Mouse (Mus musculus): Measurements from ENCODE around the gene 5830473C10Rik.
"Not testable (repeated sequence)": the region's sequence is repeated elsewhere in the genome, so short reads cannot be mapped to it uniquely, and the experiment has no call there.

The 5830473C10Rik gene

DNA sequence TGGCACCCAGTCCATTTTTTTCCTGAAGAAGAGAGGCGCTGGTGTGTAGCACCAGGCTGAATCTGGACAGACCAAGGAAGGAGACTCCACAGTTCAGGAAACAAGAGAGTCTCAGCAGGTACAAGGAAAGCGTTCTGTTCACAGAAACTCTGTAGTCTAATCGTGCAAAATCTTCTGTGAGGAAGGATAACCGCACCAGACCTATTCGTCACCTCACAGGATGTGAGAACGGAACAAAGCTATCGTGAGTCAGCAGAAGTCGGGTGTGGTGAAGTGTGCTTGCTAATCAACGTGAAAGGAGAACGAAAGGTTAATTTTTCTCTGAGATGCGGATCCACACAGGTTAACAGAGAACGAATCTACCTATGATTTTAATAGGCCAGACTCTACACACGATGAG is 34.0 kb downstream of the 5830473C10Rik start:
- no peak for DNase-seq (ENCODE audit: low read depth, low spot score)

DNA sequence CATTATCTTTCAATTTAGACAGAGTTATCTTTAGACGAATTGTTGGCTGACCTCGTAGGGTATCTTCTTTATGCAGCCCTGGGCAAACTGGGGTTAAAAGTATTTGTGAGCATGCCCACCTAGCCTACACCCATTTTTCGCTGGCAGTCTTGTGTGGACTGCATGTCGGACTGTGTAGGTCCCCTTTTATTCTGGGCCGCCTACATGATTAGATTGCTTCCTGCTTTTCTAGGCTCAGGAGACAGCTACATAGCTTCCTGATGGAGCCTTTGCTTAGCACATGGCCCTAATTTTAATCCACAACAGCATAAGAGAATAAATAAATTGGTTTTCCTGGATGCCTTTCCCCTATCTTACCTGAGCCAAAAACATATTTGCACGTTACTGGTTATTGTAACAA is 35.2 kb downstream of the 5830473C10Rik start:
- no peak for DNase-seq (ENCODE audit: low read depth, low spot score)

DNA sequence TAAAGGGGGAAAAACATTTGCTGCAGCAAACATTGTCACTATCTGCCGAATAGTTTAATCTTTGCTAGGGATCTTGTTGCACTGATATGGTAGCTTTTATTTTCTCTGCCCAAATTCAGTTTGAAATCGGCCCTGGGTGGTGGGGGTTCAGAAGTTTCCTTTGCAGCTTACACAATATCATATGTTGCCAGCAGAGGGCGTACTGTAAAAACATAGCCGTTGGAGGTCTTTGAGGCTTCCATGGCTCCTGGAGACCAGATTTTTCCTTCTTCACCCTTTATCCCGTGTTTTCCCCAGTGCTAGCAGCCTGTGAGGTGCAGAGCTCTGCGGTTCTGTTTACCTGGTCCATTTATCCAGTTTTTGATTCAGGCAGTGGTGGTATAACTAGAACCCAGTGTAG is 40.6 kb downstream of the 5830473C10Rik start:
- DNase-seq (ENCODE audit: low read depth, low spot score), result peak; percentile 66

DNA sequence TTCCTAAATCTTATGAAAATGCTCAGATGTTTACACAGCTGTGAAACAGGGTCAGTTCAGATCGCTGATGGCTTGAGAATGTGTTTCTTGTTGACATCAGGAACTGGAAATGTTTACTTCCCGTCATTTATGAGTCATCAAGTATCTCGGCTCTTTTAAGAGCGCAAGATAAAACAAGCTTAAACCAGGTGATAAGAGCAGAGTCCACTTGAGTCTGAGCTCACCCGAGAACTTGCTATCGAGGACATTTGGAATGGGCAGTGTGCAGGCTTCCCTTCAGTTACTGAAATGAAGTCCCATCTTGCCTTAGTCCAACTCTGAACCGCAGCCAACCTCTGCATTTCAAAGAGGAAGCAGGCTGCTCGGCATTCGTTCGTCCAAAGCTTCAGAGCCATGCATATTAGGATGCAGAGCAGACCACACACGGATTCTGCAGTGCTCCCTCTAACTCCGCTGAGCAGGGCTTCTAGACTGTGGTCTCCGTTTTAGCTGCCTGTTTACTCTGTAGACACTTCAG is 42.6 kb downstream of the 5830473C10Rik start:
- DNase-seq (ENCODE audit: low read depth, low spot score), result no peak

DNA sequence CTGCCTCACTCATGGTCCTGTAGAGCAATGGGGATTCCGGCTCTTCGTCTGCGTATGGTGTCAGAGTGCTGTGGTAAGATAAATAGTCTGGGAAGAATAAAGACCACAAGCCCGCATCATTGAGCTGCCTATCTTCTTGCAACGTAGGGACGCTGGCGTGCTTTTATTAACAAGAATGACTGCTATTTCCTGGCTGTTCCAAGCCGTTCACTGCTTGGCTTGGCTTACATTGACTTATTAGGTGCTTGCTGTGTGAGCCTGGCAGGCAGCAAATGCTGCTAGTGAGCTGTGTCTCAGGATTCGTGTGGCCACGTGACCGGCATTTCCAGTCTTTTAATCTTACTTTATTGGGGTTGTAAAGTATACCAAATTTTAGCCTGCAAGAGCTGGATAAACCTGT is 48.0 kb downstream of the 5830473C10Rik start:
- DNase-seq (ENCODE audit: low read depth, low spot score), result peak; percentile 32

DNA sequence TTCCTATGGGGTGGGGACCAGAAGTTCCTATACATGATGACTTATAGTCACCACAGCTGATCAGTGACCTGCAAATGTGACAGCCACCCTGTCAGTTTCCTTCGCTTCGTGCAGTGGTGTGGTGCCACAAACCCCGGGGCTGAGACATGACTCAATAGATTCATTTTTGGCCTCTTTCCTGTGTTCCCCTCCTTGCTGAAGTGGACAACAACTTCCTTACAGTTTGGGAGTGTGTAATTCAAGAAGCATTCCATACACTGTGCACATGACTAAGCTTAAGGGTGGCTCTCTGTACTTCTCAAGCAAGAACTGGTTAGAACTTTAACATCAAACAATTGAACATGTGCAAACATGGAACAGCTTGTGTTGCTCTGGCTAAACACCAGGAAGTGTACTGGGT is 50.5 kb downstream of the 5830473C10Rik start:
- no peak for DNase-seq (ENCODE audit: low read depth, low spot score)

DNA sequence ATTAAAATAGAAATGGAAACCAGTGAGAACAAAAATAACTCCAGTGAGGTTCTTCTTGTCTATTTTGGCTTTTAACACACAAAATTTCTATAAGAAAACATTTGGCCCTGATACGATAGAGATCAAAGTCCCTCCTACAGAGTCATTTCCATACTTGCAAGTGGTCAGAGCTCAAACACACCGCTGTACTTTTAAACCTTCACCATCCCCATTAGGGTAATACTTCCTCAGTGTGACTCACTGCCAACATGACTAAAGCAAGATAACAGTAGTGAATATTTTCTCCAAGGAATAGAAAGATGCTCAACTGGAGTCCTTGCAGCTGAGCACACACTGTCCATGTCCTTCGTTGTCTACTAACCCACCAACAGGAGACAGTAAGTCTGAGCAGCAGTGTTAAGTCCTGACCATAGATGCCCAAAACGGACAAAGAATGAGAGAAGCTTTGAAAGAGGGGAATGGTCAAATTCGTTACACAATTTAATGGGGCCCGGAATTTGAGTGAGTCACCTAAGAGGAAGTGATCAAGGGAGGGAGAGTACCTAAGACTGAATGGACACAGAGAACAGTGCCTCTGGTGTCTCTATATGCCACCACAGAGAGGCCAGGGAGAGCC is 51.2 kb downstream of the 5830473C10Rik start:
- no peak for DNase-seq (ENCODE audit: low read depth, low spot score)

DNA sequence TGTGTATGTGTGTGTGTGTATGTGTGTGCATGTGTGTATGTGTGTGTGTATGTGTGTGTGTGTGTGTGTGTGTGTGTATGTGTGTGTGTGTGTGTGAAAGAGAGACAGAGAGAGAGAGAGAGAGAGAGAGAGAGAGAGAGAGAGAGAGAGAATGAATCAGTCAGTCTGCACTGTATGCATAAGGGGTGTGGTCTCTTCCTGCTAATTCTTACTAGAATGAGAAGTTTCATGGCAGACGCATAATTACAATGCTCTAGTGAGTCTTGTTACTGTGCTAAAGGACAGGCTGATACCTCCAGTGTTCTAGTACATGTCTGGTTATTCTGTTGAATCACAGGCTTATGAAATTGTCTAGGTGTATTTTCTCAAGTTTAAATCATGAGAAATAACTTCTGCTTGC is 51.8 kb downstream of the 5830473C10Rik start:
- DNase-seq (ENCODE audit: low read depth, low spot score), result not testable (repeated sequence)

DNA sequence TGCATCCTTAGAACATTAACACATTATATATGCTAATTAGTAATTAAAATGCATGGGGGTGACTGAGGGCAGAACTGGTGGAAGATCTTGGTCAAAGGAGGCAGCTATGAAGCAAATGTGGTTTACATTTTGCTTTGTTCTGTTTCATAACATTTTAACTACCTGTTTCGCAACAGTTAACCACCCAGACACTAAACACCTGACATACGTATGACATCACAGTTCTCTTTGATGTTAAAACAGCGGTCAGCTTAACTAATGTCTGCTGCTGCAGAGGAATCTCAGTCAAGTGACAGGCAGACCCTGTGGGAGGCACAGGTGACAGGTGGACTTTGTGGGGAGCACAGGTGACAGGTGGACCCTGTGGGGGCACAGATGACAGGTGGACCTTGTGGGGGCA is 57.0 kb downstream of the 5830473C10Rik start:
- no peak for DNase-seq (ENCODE audit: low read depth, low spot score)

DNA sequence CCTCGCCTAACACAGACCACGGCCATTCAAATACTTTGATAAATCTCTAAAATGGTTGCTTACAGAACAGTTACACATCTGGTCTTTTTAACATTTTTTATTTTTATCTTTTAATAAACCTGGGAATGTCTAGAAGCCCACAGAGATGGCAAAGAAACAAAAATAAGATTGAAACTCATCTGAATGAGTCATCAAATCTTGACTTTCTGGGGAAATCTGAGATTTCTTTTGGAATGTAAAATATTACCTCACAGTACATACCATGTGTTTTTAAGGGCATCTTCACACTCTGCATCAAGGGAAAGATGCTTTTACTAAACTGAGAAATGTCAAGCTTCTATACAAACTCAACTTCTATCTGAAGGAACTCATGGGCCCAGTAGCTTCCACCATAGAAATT is 60.4 kb downstream of the 5830473C10Rik start:
- no peak for DNase-seq (ENCODE audit: low read depth, low spot score)

DNA sequence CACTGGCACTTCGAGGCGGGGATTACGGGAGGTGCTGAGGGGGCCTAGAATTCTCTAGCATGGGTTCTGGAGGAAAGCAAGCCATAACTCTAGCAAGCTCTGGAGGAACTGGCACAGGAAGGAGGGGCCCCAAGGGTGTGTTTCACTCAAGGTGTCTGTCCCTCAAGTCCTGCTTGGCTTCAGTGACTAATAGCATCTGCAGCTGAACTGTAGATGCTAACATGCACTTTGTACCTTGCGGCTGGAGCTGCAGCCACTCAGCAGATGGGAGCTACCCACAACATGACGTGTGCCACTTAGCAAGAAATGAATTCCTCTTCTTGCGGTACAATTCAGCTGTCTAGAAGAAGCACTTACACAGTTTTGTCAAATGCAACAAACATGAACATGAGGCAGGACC is 60.8 kb downstream of the 5830473C10Rik start:
- DNase-seq (ENCODE audit: low read depth, low spot score), result no peak

DNA sequence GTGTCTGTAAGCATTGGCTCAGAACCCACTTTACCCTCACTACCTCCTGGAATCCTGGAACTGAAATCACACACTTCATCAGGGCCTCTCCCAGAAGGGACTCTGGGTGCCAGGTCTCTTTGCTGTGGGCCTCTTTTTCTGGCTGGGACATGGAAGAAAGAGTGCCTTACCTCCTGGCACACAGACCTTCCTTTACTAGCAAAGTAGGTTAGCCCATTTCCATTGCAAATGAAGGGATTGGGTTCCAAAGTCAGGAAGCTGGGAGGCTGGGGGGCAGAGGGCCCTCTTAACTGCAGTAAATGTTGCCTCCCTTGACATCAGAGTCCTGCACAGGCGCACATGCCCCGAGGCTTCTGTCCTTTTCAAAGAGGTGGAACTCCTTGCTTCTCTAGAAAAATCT is 62.3 kb downstream of the 5830473C10Rik start:
- no peak for DNase-seq (ENCODE audit: low read depth, low spot score)

DNA sequence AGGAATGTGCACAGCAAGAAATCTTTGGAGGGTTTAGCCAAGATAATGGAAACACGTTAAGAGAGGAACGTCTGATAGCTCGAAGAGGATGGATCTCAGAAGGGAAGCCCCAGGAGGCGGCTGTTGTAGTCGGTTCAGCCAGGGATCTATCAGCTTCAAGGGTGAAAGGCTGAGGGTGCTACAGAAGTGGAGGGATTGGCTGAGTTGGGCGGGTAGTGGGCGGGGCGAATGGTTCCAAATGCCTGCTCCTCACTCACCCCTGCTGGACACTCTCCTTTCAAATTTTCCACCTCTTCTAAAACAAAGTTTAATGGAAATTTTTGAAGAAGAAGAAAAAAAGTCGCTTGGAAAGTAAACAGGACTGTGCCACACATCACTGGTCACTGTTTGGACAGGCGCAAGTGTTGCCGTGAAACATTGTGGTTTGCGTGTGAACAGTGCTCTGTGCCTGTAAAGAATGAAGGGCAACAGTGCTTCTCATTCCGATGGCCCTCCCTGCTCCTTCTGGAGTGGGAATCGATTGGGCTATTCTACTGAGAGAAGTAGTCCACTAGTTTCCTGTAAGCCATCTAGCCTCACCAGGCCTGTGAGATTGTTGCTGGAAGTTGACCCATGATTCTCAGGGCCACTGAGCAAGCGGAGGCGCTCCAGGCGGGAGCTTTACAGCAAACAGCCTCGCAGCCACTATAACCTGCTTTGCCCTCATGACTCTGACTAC is 64.0 kb downstream of the 5830473C10Rik start:
- no peak for DNase-seq (ENCODE audit: low read depth, low spot score)

DNA sequence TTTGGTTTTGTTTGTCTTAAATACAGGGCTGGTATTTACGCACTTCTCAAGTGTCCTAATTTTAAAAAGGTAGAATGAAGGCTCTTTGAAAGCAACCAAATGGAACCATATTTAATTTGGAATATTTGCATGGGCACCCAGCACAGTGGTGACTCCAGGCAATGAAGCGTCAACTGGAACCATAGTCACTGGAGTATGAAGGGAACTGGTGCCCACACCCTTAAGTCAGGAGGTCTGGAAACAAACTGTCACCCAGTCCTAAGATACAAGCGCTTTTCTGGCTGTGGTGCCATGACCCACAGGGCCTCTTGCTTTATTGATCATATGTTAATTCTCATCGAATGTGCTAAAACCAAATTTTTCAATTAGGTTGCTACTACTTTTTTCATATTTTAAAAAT is 66.5 kb downstream of the 5830473C10Rik start:
- DNase-seq (ENCODE audit: low read depth, low spot score), result no peak

DNA sequence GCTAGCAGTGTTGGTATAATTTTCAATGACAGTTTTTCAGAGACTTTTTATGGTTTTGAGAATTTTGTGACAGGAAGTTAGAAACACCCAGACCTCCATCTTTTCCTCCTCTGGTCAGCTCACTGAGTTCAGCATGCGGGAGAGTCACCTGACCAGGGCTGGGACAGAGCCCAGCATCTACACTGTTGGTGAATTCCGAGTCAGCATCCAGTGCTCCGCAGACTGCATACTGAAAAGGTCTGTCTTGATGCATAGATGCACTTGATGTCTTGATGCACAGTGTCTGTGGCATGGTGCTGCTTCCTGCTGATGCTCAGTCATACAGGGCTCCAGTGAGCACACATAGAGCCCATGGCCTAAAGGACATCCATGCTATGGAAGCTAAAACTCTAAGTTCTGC is 67.1 kb downstream of the 5830473C10Rik start:
- DNase-seq (ENCODE audit: low read depth, low spot score), result no peak

DNA sequence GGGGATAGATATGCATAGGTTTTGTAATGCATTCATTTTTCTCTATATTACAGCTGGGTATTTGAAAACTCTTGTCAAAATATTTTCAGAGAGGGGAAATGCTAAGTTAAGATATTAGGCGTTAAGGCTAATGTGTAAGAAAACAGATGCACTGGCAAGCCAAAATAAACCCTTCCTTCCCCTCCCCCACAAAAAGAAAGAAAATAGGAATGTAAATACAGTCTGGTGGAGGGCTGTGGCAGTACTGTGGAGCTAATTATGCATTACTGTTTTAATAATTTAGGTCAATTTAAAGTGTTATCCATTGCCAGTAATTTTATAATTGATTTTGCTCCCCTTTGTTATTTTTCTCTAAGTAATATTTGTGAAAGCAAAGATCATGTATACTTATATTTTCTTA is 67.6 kb downstream of the 5830473C10Rik start:
- DNase-seq (ENCODE audit: low read depth, low spot score), result no peak

DNA sequence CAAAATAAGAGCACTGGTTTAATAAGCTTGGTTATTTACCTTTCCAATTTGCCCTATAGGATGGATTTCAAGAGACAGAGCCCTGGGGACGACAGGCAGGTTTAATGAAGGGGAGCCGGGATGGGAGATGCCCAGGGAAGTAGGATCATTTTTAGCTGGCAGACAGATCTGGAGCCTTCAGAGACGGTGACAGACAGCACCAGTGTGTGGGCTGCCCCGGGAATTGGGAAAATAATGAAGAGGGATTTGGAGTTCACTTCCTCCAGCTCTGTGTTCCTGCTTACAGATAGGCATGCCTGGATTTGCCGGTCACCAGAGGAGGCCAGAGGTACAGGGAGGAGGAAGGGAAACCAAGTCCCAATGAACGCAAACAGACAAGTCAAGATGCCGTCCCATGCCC is 74.0 kb downstream of the 5830473C10Rik start:
- DNase-seq (ENCODE audit: low read depth, low spot score), result no peak

DNA sequence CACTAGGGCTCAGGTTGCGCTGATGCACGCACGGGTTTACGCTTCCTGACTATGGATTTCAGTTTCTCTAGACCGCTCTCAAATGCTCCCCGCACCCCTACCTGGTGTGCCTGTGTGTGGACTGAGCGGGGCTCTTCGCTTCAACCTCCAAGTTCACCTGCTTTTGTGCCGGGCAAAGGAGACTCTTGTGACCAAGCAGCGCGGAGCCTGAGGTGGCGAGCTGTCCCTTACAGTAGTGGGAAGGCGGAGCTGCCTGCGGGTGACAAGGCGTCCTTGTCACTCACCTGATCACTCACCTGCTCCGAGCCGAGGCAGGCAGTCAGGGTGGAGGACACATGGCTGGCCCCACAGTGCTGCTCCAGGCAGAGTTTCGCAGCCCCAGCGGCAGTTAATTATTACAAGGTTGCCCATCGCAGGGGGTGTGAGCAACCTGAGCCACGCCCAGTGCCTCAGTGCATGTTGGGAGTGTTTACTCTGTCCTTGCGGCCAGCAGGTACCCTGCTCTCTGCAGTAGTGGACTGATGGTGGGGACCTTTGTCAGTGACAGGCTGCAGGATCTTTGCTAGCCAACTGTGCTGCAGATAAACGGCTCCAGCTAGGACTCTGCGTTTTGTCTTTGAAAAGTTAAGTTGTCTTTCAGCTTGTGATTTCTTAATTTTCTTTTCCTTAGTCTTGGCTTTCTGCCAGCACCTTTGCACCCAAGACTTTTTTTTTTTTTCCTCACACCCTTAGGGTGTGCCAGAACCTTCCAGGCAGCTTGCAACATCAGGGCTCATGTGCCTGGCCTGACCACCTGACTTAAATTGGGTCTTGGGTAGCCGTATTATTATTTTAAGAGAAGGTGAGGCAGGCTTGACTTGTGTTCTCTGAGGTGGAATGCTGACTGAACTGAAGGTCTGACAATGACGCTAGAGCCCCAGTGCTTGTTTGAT is 79.6 kb downstream of the 5830473C10Rik start, which contains the start of gene Rassf6:
Gene Rassf6, minus strand, starts transcription at position 372 of the 932 bp plus-strand sequence.
- DNase-seq (ENCODE audit: low read depth, low spot score), result peak; percentile 17

DNA sequence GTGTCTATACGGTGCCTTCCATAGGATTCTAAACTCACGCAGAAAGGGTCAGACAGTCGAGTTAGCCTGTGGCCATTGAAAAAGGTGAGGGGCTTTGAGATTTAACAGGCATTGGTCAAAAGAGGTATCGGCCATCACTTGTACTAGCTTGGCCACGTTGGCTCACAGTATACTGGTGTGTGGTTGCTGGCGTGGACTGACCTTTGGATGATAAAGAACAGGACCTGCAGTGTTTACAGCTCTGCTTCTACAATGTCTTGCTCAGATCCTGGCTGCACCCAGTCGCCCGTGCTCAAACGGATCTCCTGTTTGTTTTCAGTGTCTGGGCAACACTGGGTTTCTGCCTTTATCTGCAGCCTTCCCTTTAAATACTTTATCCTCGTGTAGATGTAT is 80.3 kb downstream of the 5830473C10Rik start:
- no peak for DNase-seq (ENCODE audit: low read depth, low spot score)

DNA sequence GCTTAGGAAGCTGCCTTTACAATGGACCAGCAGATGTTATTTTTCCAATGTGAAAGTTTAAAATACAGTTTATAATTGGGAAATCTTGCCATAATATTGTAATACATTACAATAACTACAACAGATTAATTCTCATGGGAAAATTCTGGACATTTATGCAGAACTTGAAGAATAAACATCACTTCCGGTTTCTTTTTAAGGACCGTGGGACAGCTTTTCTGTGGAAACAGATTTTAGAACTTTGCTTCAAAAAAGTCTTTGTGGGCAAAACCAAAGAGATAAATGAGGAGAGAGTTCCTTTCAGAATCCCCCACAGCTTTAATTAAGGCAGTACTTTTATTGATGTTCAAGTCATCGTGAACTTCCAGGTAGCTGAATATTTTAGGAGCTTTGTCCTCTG is 84.7 kb downstream of the 5830473C10Rik start:
- no peak for DNase-seq (ENCODE audit: low read depth, low spot score)

DNA sequence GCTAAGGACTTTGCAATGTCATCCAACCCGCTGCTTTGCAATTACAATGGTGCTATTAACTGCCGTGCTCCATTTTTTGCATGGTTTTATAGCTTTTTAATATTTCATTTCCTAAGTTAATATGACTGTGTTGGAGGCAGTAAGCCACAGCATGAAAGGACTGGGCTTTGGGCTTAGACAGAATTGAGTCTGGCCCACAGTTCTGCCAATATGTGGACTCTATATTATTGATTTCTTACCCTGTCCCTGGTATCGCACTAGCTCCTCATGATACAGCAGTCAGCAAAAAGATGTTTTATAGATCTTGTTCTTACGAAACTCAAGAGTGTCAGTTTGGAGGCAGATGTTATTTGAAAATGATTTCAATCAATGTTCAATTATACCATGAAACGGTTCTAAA is 85.5 kb downstream of the 5830473C10Rik start:
- DNase-seq (ENCODE audit: low read depth, low spot score), result no peak

All from forelimb bud, embryonic 11.5 days (tissue).